ENCODE assay signal across 27 mouse cellular contexts in genomic region chr3:34908489-34908888, GRCm38 (mm10).
DNase-seq lines count a peak whose midpoint lies in the region; ATAC-seq and TF ChIP-seq lines count a peak whose summit lies in the region.
"Had no signal": no experiment of that assay in that cellular context is flagged by ENCODE, and none has a peak within 500 bp of the region (broad histone marks: within the 10 kb centered on the region; RNA-seq: fewer than 3 reads in every experiment).

No protein-coding gene starts in this region.

- H3K4me1 ChIP-seq in embryonic facial prominence, embryonic 13.5 days: 0 out of 2 replicates have a peak, but pooled peaks cover 3% of the 10 kb centered on the region
- no peaks in the 10 kb centered on the region for H3K4me1 ChIP-seq in embryonic facial prominence, embryonic 10.5 days
- no peaks in the 10 kb centered on the region for H3K4me1 ChIP-seq in lung, embryonic 14.5 days (ENCODE audit: insufficient read depth)
- H3K4me1 ChIP-seq in stomach, postnatal 0 days (replicated peaks; ENCODE audit: control insufficient read depth, insufficient read depth): no peaks in the 10 kb centered on the region
- H3K4me1 ChIP-seq: forebrain, embryonic 15.5 days; hindbrain, embryonic 13.5 days; liver, embryonic 12.5 days; midbrain, embryonic 10.5 days; neural tube, embryonic 13.5 days had no signal

- no peak for ATAC-seq in embryonic facial prominence, embryonic 13.5 days (ENCODE audit: insufficient number of reproducible peaks, insufficient read depth, low FRiP score, low TSS enrichment, low read depth)
- ATAC-seq in lung, embryonic 14.5 days (ENCODE audit: insufficient read depth): peak; percentile 77
- ATAC-seq in stomach, postnatal 0 days (ENCODE audit: low FRiP score, low TSS enrichment): peak; percentile 56; the same call in 1 of the 2 replicates
- ATAC-seq in frontal cortex, adult (ENCODE audit: low TSS enrichment): no peak
- ATAC-seq: activated CD4-positive, CD25-positive, alpha-beta regulatory T cell, adult 4 months; forebrain, embryonic 15.5 days; inflammation-experienced regulatory T-cells, adult 6 months; liver, embryonic 12.5 days; midbrain, embryonic 16.5 days had no signal

- no peak overlapping the region for H3K4me3 ChIP-seq in embryonic facial prominence, embryonic 13.5 days
- H3K4me3 ChIP-seq in embryonic facial prominence, embryonic 10.5 days: no peak overlapping the region
- no peak overlapping the region for H3K4me3 ChIP-seq in lung, embryonic 14.5 days (ENCODE audit: low read depth, low read length)
- H3K4me3 ChIP-seq in stomach, postnatal 0 days (ENCODE audit: low read depth, low read length): no peak overlapping the region
- H3K4me3 ChIP-seq: forebrain, embryonic 15.5 days; heart, embryonic 15.5 days; hindbrain, embryonic 13.5 days; liver, embryonic 12.5 days; midbrain, embryonic 10.5 days; myocyte; neural tube, embryonic 13.5 days had no signal

- H3K9ac ChIP-seq in embryonic facial prominence, embryonic 13.5 days: no peak overlapping the region
- H3K9ac ChIP-seq in lung, embryonic 14.5 days: no peak overlapping the region
- H3K9ac ChIP-seq in stomach, postnatal 0 days (ENCODE audit: low read length): no peak overlapping the region
- H3K9ac ChIP-seq: forebrain, embryonic 15.5 days; heart, embryonic 15.5 days; hindbrain, embryonic 13.5 days; liver, embryonic 12.5 days; neural tube, embryonic 13.5 days had no signal

- 85% methylated on average over 5 of the region's 5 CpGs for WGBS in embryonic facial prominence, embryonic 13.5 days
- WGBS in embryonic facial prominence, embryonic 10.5 days: 90% methylated on average over 5 of the region's 5 CpGs
- WGBS in lung, embryonic 14.5 days: 57% methylated on average over 5 of the region's 5 CpGs
- WGBS in stomach, postnatal 0 days: 58% methylated on average over 5 of the region's 5 CpGs

- TF ChIP-seq CTCF in lung, embryonic 14.5 days (IDR thresholded peaks at IDR 0.05; ENCODE audit: low read depth): no peak
- TF ChIP-seq CTCF in stomach, postnatal 0 days (IDR thresholded peaks at IDR 0.05; ENCODE audit: low read depth): no peak

- no peak for TF ChIP-seq EP300 in stomach, postnatal 0 days (optimal IDR thresholded peaks at IDR 0.05)

- H3K27me3 ChIP-seq in embryonic facial prominence, embryonic 13.5 days: peaks cover 4% of the 10 kb centered on the region; the same call in 1 of the 2 replicates
- H3K27me3 ChIP-seq in embryonic facial prominence, embryonic 10.5 days (replicated peaks; ENCODE audit: low read depth, poor library complexity, severe bottlenecking): no peaks in the 10 kb centered on the region
- H3K27me3 ChIP-seq in lung, embryonic 14.5 days (ENCODE audit: insufficient read depth, low read length): 0 out of 2 replicates have a peak, but pooled peaks cover 4% of the 10 kb centered on the region
- H3K27me3 ChIP-seq in stomach, postnatal 0 days (ENCODE audit: control insufficient read depth, insufficient read depth, low read length): no peaks in the 10 kb centered on the region
- H3K27me3 ChIP-seq: forebrain, embryonic 15.5 days; heart, embryonic 15.5 days; hindbrain, embryonic 13.5 days; liver, embryonic 12.5 days; neural tube, embryonic 13.5 days had no signal

- H3K4me2 ChIP-seq in embryonic facial prominence, embryonic 13.5 days: no peak overlapping the region
- H3K4me2 ChIP-seq in lung, embryonic 14.5 days: no peak overlapping the region
- H3K4me2 ChIP-seq in stomach, postnatal 0 days (replicated peaks; ENCODE audit: low read depth): no peak overlapping the region
- H3K4me2 ChIP-seq: forebrain, embryonic 15.5 days; heart, embryonic 15.5 days; hindbrain, embryonic 13.5 days; liver, embryonic 12.5 days; neural tube, embryonic 13.5 days had no signal

- H3K27ac ChIP-seq in embryonic facial prominence, embryonic 13.5 days: peak overlapping the region; percentile 55
- no peak overlapping the region for H3K27ac ChIP-seq in embryonic facial prominence, embryonic 10.5 days (replicated peaks)
- H3K27ac ChIP-seq in lung, embryonic 14.5 days (ENCODE audit: low read depth): no peak overlapping the region
- peak overlapping the region; percentile 20; the same call in 1 of the 2 replicates for H3K27ac ChIP-seq in stomach, postnatal 0 days (replicated peaks)
- H3K27ac ChIP-seq: forebrain, embryonic 15.5 days; heart, embryonic 15.5 days; hindbrain, embryonic 13.5 days; liver, embryonic 12.5 days; macrophage; midbrain, embryonic 10.5 days; neural tube, embryonic 13.5 days had no signal

- DNase-seq in embryonic facial prominence, embryonic 10.5 days (ENCODE audit: low spot score): no peak
- DNase-seq in lung, embryonic 14.5 days: peak; percentile 60
- DNase-seq in lung, postnatal 25 days (ENCODE audit: low spot score): peak; percentile 65
- peak; percentile 41 for DNase-seq in stomach, postnatal 0 days (ENCODE audit: low spot score)
- DNase-seq in cerebellum, adult 9-11 months: no peak
- DNase-seq: adrenal gland, adult 8-10 months; cerebellum, adult 18-20 months; cerebellum, postnatal 25 days; gastrocnemius, postnatal 25 days; heart, postnatal 36 days; kidney, adult 9 months; kidney, postnatal 14 days; retina, postnatal 1 day; right cerebral cortex, postnatal 4 days had no signal

- H3K9me3 ChIP-seq in embryonic facial prominence, embryonic 13.5 days: no peaks in the 10 kb centered on the region; the same call in 1 of the 2 replicates
- no peaks in the 10 kb centered on the region for H3K9me3 ChIP-seq in embryonic facial prominence, embryonic 10.5 days
- H3K9me3 ChIP-seq in lung, embryonic 14.5 days (ENCODE audit: low read depth, low read length): no peaks in the 10 kb centered on the region
- H3K9me3 ChIP-seq in stomach, postnatal 0 days (ENCODE audit: control insufficient read depth, low read length): no peaks in the 10 kb centered on the region
- H3K9me3 ChIP-seq: forebrain, embryonic 15.5 days; heart, embryonic 15.5 days; hindbrain, embryonic 13.5 days; liver, embryonic 12.5 days; neural tube, embryonic 13.5 days had no signal

- no peaks in the 10 kb centered on the region for H3K36me3 ChIP-seq in embryonic facial prominence, embryonic 13.5 days
- H3K36me3 ChIP-seq in embryonic facial prominence, embryonic 10.5 days (replicated peaks): no peaks in the 10 kb centered on the region
- no peaks in the 10 kb centered on the region for H3K36me3 ChIP-seq in lung, embryonic 14.5 days (ENCODE audit: insufficient read depth)
- no peaks in the 10 kb centered on the region for H3K36me3 ChIP-seq in stomach, postnatal 0 days (ENCODE audit: control insufficient read depth, insufficient read depth, low read length)
- H3K36me3 ChIP-seq: forebrain, embryonic 15.5 days; heart, embryonic 15.5 days; hindbrain, embryonic 13.5 days; liver, embryonic 12.5 days; midbrain, embryonic 10.5 days; neural tube, embryonic 13.5 days had no signal

Comparison
In these comparisons a context has a peak if more than half of its experiments do, and no peak if none do; other contexts are left out.
1. H3K27ac ChIP-seq: peak in embryonic facial prominence, embryonic 13.5 days (single experiment) and stomach, postnatal 0 days (single experiment); none in embryonic facial prominence, embryonic 10.5 days (single experiment) and lung, embryonic 14.5 days (single experiment).
2. ATAC-seq: peak in lung, embryonic 14.5 days (single experiment) and stomach, postnatal 0 days (single experiment); none in embryonic facial prominence, embryonic 13.5 days (single experiment) and frontal cortex, adult (single experiment).
3. DNase-seq: peak in lung, embryonic 14.5 days (single experiment), lung, postnatal 25 days (single experiment) and stomach, postnatal 0 days (single experiment); none in embryonic facial prominence, embryonic 10.5 days (single experiment) and cerebellum, adult 9-11 months (single experiment).